Mouse (Mus musculus) midbrain, embryonic 15.5 days (tissue): ENCODE measurements around the gene Il11ra1. TPM values are rescaled to one million over a fixed set of nuclear protein-coding genes. Genes with fewer than 3 reads are reported as not detected.

ENCODE experiments used
- ATAC-seq: fragments of 200-750 bp; cut with Nextera tagmentation; replicated peaks from 2 replicates; pipeline ENCODE4 v1.8.0; 2017; ENCODE audit warnings: moderate TSS enrichment
- H3K27ac ChIP-seq: fragments of 300-500 bp; sonication (generic); 2 replicates; pipeline ENCODE4 v1.5.1; 2015; ENCODE audit warnings: mild to moderate bottlenecking, inconsistent platforms
- H3K27me3 ChIP-seq: fragments of 300-500 bp; sonication (generic); replicated peaks from 2 replicates; pipeline ENCODE4 v1.6.1; 2015; ENCODE audit warnings: inconsistent platforms
- H3K36me3 ChIP-seq: fragments of 300-500 bp; sonication (generic); replicated peaks from 2 replicates; pipeline ENCODE4 v1.6.1; 2015; ENCODE audit warnings: inconsistent platforms
- H3K4me1 ChIP-seq: fragments of 300-500 bp; sonication (generic); 2 replicates; pipeline ENCODE4 v1.6.1; 2015; ENCODE audit warnings: inconsistent platforms
- H3K4me2 ChIP-seq: fragments of 300-500 bp; sonication (generic); 2 replicates; pipeline ENCODE4 v1.6.1; 2015; ENCODE audit warnings: inconsistent platforms, mild to moderate bottlenecking, moderate library complexity
- H3K4me3 ChIP-seq: fragments of 300-500 bp; sonication (generic); 2 replicates; pipeline ENCODE4 v1.5.1; 2015; ENCODE audit warnings: mild to moderate bottlenecking, inconsistent platforms
- H3K9ac ChIP-seq: fragments of 300-500 bp; sonication (generic); 2 replicates; pipeline ENCODE4 v1.6.1; 2015; ENCODE audit warnings: mild to moderate bottlenecking, inconsistent platforms
- H3K9me3 ChIP-seq: fragments of 300-500 bp; sonication (generic); 2 replicates; pipeline ENCODE4 v1.6.1; 2016; ENCODE audit warnings: inconsistent platforms
- WGBS: fragments of 180-500 bp; shearing (Covaris S2); methylation state at CpG from one replicate; pipeline ENCODE4 v1.1.7; 2015; ENCODE audit warnings: mixed read lengths; 5-methylcytosine and 5-hydroxymethylcytosine counted together
- polyA plus RNA-seq: library from polyadenylated mRNA; unstranded; fragments of >200 nt; fragmentation: Nextera tagmentation; extraction: Ambion mirVana; gene quantifications from 2 replicates; pipeline ENCODE4 v1.2.1, GENCODE M21; 2015

Gene Il11ra1
- polyA plus RNA-seq, 1 experiment from 2014 or later: 37.5 TPM

DNA sequence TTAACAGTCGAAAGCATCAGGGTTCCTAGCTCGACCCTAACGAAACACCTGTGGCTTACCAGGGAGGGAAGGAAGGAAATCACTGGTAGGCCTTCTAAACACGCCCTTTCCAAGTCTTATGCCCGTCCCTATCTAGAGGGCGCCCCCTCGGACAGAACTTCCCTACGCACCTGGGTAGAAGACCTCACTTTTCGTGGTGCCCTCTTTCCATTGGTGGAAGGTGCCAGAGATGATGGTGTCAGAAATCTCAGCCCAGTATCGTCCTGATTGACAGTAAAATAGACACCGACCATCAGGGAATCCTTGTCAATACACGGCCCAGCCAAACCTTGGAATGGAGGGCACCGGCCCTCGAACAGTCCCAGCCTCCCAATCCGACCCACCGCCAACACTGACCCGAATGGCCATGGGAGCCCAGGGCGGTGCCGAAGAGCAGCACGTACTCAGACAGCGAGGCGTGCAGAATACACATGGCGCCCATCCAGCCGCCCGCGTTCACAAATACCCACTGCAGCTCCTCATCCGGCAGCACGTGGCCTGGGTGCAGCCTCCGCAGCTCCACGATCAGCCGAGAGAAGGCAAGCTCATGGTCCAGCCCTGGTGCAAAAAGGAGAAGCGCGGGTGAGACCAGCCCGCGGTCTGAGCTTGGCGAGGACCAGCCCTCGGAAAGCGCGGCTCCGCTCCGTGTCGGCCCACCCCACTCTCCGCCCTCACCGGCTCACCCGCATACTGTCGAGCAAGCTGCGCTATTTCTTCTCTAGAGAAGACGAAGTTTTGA is 40.8 kb downstream of the Il11ra1 start:
- Histone ChIP-seq H3K27ac (peak overlapping the region; percentile 79), H3K4me1 (peaks cover 21% of the 10 kb centered on the region), H3K4me2 (peak overlapping the region; percentile 78), H3K4me3 (peak overlapping the region; percentile 63), H3K36me3 (peaks cover 6% of the 10 kb centered on the region; the same call in 1 of the 2 replicates), H3K9ac (peak overlapping the region; percentile 60), H3K9me3 (no peaks in the 10 kb centered on the region), H3K27me3 (no peaks in the 10 kb centered on the region)
- WGBS: under 1% methylated on average over 48 of the region's 48 CpGs
- peak; percentile 87 for ATAC-seq

DNA sequence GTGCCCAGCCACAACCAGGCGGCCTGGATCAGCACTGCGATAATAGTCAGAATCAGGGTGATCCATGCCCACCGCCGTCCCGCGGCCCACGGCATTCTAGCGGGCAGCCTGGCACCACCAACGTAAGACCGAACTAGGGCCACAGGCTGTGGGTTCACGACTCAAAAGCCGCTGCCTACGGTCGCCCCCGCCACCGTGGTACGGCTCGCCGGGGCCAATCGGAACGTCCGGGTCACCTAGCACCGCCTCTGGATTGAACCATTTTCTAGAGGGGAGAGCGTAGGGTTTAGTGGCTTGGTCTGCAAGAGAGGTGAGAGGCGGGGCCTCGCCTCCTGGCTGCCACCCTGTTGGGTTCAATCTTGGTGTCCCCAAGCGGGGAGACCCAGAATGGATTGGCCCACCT is 41.4 kb downstream of the Il11ra1 start:
- peak; percentile 96 for ATAC-seq
- peak overlapping the region; percentile 79 for H3K27ac ChIP-seq
- peak overlapping the region; percentile 60 for H3K9ac ChIP-seq
- WGBS: under 1% methylated on average over 27 of the region's 27 CpGs
- H3K9me3 ChIP-seq: no peaks in the 10 kb centered on the region
- peaks cover 6% of the 10 kb centered on the region; the same call in 1 of the 2 replicates for H3K36me3 ChIP-seq
- H3K27me3 ChIP-seq: no peaks in the 10 kb centered on the region
- H3K4me2 ChIP-seq: peak overlapping the region; percentile 78
- peak overlapping the region; percentile 63 for H3K4me3 ChIP-seq
- H3K4me1 ChIP-seq: peaks cover 21% of the 10 kb centered on the region

DNA sequence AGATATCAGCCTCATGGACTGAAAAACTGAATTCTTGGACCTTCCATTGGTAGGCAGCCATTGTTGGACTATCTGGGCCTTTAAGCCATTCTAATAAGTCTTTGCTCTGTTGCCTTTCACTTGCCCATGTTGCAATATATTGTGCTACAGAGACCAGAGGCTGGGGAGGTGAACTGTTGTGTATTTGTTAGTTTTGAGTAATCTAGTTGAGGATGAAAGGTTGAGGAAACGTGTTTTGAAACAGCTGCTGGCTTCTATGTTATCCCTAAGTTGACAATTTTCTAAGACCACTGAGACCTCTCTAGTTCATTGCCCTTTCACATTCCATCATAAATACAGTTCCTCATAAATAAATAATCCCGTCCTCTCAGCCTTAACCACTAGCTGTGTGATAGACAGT is 44.3 kb downstream of the Il11ra1 start:
- Histone ChIP-seq H3K27ac (no peak overlapping the region), H3K9ac (no peak overlapping the region), H3K9me3 (no peaks in the 10 kb centered on the region), H3K27me3 (no peaks in the 10 kb centered on the region), H3K4me3 (no peak overlapping the region), H3K4me1 (peaks cover 18% of the 10 kb centered on the region), H3K4me2 (no peak overlapping the region), H3K36me3 (peaks cover under 1% of the 10 kb centered on the region; the same call in 1 of the 2 replicates)
- ATAC-seq: no peak
- WGBS: 76% methylated on average over 2 of the region's 2 CpGs

DNA sequence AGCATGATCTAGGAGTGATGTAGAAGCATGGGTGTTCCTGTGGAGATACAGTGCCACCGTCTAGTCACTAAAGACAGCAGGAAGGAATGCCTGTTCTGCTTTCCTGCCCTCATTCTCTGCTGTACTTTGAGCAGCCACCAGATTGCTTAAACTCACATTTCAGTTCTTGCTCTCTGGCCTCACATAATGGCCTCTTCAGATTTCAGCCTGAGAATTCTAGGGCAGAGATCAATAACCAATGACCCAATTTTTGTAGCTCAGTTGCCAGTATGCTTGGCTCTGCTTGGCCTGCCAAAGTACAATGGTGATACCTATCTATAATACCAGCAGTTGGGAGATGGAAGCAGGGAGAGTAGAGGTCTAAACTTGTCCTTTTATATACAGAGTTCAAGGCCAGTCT is 45.2 kb downstream of the Il11ra1 start:
- WGBS: 81% methylated on average over 1 of the region's 1 CpGs
- Histone ChIP-seq H3K9me3 (no peaks in the 10 kb centered on the region), H3K9ac (no peak overlapping the region), H3K4me3 (no peak overlapping the region), H3K27me3 (no peaks in the 10 kb centered on the region), H3K27ac (no peak overlapping the region), H3K36me3 (no peaks in the 10 kb centered on the region), H3K4me1 (peaks cover 9% of the 10 kb centered on the region), H3K4me2 (no peak overlapping the region)
- no peak for ATAC-seq

DNA sequence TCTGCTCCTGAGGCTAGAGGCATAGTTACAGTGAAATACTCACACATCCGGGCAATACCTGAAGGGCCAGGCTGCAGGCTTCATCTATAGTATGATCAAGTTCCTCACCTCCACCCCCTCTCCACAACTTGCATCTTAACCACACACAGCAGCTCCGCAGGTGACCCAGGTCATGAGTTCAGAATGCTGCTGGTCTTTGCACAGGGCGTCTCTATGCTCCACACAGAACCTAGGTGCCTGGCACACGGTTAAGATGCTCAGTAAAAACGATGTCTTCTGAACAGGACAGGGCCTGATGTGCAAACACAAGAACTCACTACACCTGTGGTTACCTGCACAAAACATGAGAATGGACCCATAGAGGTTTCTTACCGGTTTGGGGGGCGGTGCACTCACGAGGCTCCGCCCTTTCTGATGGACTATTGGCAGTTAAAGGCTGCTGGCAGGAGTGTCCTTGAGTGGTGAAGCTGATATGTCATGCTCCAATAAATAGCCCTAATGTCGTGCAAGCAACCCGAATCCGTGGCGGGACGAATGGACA is 55.1 kb downstream of the Il11ra1 start, which contains the start of gene Galt:
TSS of gene Galt (plus strand) at position 432 of the 541 bp plus-strand sequence.
- 14% methylated on average over 14 of the region's 14 CpGs for WGBS
- ATAC-seq: peak; percentile 79
- H3K27ac ChIP-seq: peak within 1 kb of the TSS; percentile 78
- peaks cover 3% of the 10 kb centered on the region; the same call in 1 of the 2 replicates for H3K27me3 ChIP-seq
- H3K36me3 ChIP-seq: no peaks in the 10 kb centered on the region
- peak within 1 kb of the TSS; percentile 66 for H3K9ac ChIP-seq
- H3K4me2 ChIP-seq: peak within 1 kb of the TSS; percentile 80
- no peaks in the 10 kb centered on the region for H3K9me3 ChIP-seq
- H3K4me1 ChIP-seq: peaks cover 12% of the 10 kb centered on the region
- H3K4me3 ChIP-seq: peak within 1 kb of the TSS; percentile 59

DNA sequence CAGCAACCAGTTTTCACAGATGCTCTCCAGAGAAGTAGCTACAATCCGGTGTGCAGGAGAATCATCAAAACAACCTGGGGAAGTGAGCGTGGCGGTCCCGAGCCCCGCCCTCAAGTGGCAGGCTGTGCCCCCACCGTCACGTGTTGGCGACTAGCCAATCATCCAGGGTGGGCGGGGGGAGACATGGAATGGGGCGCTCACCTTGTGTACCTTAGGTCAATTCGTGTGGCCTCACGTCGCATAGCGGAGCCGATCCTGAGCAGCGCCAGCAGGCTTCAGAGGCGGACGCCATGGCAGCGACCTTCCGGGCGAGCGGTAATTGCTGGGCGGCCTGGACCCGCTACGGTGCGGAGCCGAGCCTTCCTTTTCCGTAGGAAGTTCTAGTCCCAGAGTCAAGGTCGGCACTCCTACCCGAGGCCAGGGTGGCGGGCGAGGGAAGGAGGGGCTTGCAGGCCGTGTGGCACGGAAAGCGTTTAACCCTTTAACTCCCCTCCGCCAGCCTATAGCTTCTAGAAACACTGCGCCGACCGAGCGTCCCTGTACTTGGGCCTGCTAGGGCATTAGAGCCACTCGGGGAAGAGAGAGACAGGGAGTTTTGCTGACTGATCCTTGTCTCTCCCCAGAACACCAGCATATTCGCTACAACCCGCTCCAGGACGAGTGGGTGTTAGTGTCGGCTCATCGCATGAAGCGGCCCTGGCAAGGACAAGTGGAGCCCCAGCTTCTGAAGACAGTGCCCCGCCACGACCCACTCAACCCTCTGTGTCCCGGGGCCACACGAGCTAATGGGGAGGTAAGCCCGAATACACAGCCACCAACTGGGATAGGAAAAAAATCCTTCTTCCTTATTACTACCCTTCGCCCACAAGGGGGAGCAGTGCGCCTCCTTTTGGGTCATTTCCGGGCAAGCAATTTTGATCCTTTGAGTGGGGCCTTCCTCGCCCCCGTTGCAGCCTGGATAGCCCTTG is 55.8 kb downstream of the Il11ra1 start, which contains the start of gene Sigmar1:
TSS of gene Sigmar1 (minus strand) at position 820 of the 968 bp plus-strand sequence.
- no peaks in the 10 kb centered on the region for H3K9me3 ChIP-seq
- H3K27ac ChIP-seq: peak within 1 kb of the TSS; percentile 78
- ATAC-seq: peak; percentile 84
- peak within 1 kb of the TSS; percentile 66 for H3K9ac ChIP-seq
- H3K36me3 ChIP-seq: no peaks in the 10 kb centered on the region
- H3K4me3 ChIP-seq: peak within 1 kb of the TSS; percentile 59
- H3K4me2 ChIP-seq: peak within 1 kb of the TSS; percentile 80
- H3K4me1 ChIP-seq: peaks cover 19% of the 10 kb centered on the region
- H3K27me3 ChIP-seq: peaks cover 3% of the 10 kb centered on the region; the same call in 1 of the 2 replicates
- WGBS: under 1% methylated on average over 57 of the region's 57 CpGs

DNA sequence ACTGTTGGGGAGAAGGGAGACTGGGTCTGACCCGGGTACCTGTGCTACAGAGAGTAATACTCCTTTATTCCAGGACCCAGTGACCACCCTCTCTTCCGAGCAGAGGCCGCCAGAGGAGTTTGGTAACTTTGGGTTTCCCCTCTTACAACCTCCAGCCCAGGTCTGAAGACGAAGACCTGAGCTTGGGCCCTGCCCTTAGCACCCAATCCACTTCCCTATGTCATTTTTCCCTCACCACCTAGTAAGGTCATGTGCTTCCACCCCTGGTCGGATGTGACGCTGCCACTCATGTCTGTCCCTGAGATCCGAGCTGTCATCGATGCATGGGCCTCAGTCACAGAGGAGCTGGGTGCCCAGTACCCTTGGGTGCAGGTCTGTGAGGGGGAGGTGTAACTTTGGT is 56.7 kb downstream of the Il11ra1 start:
- peak; percentile 4; the same call in 1 of the 2 replicates for ATAC-seq
- H3K4me2 ChIP-seq: peak overlapping the region; percentile 80
- whole genome bisulfite sequencing: 78% methylated on average over 8 of the region's 8 CpGs
- no peaks in the 10 kb centered on the region for H3K36me3 ChIP-seq
- H3K27me3 ChIP-seq: peaks cover 3% of the 10 kb centered on the region; the same call in 1 of the 2 replicates
- H3K9me3 ChIP-seq: no peaks in the 10 kb centered on the region
- peak overlapping the region; percentile 66 for H3K9ac ChIP-seq
- peaks cover 24% of the 10 kb centered on the region for H3K4me1 ChIP-seq
- H3K4me3 ChIP-seq: peak overlapping the region; percentile 59
- H3K27ac ChIP-seq: no peak overlapping the region

DNA sequence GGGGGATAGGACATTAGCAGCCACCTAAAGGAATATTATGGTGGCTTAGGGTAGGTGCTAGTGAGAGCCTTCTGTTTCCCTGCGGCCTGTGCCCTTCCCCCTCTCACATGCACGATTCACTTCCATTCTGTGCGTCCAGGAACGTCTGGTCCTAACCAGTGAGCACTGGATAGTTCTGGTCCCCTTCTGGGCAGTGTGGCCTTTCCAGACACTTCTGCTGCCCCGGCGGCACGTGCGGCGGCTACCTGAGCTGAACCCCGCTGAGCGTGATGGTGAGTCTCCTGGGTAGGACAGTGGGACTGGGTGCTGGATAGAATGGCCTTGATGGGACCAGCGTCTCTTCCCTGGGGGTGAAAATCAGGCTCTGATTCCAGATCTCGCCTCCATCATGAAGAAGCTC is 57.5 kb downstream of the Il11ra1 start:
- Histone ChIP-seq H3K4me1 (peaks cover 32% of the 10 kb centered on the region), H3K9ac (no peak overlapping the region), H3K27me3 (no peaks in the 10 kb centered on the region), H3K27ac (no peak overlapping the region), H3K4me3 (no peak overlapping the region), H3K9me3 (no peaks in the 10 kb centered on the region), H3K36me3 (no peaks in the 10 kb centered on the region), H3K4me2 (no peak overlapping the region)
- no peak for ATAC-seq
- WGBS: 94% methylated on average over 13 of the region's 13 CpGs

DNA sequence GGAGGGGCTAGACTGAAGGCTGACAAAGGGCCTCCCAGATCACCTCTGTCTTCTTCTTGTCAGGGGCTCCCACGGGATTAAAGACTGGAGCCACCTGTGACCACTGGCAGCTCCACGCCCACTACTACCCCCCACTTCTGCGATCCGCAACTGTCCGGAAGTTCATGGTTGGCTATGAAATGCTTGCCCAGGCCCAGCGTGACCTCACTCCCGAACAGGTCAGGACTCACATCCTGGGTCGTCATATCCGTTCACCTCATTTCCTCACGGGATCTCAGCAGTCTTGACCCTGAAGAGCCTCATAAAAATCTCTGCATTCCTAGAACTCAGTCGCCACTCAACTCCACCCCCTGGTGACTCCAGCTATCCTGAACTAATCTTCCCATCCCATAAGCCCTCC is 58.2 kb downstream of the Il11ra1 start:
- H3K27ac ChIP-seq: no peak overlapping the region
- H3K4me3 ChIP-seq: no peak overlapping the region
- H3K4me1 ChIP-seq: peaks cover 37% of the 10 kb centered on the region
- 85% methylated on average over 11 of the region's 11 CpGs for WGBS
- H3K9me3 ChIP-seq: no peaks in the 10 kb centered on the region
- no peak for ATAC-seq
- H3K36me3 ChIP-seq: no peaks in the 10 kb centered on the region
- H3K27me3 ChIP-seq: no peaks in the 10 kb centered on the region
- H3K4me2 ChIP-seq: no peak overlapping the region
- H3K9ac ChIP-seq: no peak overlapping the region

DNA sequence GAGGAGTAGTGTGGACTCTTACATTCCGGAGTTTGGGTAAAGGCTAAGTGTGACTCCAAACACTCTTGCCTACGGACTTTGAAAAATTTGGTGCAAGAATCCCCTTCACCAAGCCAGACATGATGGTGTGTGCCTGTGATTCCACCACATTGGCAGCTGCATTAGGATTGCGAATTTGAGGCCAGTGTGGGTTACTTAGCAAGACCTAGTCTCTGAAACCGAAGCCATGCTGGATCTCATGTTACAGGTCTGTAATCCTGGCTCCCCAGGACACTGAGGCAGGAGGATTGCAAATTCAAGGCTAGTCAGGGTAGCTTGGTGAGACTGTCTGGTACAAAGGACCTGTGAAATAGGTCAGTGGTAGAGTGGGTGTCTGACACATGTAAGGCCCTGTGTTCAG is 58.9 kb downstream of the Il11ra1 start:
- WGBS: 90% methylated on average over 4 of the region's 4 CpGs
- no peaks in the 10 kb centered on the region for H3K36me3 ChIP-seq
- no peak for ATAC-seq
- H3K4me1 ChIP-seq: peaks cover 37% of the 10 kb centered on the region
- no peak overlapping the region for H3K9ac ChIP-seq
- H3K9me3 ChIP-seq: no peaks in the 10 kb centered on the region
- H3K27ac ChIP-seq: no peak overlapping the region
- H3K4me2 ChIP-seq: no peak overlapping the region
- no peaks in the 10 kb centered on the region for H3K27me3 ChIP-seq
- no peak overlapping the region for H3K4me3 ChIP-seq

DNA sequence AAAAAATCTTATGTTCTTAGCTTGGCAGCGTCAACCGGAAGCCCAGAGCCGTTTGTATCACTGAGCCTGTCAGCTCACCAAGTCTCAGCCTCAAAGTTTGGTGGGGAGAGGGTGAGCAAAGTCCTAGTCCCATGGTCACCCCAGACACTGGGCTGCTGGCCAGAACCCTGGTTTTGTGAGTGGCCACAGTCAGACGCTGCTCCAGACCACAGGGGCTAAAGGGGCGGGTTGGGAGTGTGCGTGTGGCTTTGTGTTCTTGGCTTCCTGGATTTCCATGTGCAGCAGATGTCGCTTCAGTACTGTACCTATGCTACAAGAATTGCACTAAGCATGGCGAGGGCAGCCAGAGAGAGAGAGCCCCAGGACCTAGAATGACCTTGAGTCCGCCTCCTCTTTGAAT is 59.4 kb downstream of the Il11ra1 start:
- no peak for ATAC-seq
- Histone ChIP-seq H3K9ac (no peak overlapping the region), H3K27ac (no peak overlapping the region), H3K4me2 (no peak overlapping the region), H3K27me3 (no peaks in the 10 kb centered on the region), H3K4me3 (no peak overlapping the region), H3K36me3 (no peaks in the 10 kb centered on the region), H3K9me3 (no peaks in the 10 kb centered on the region), H3K4me1 (peaks cover 37% of the 10 kb centered on the region)
- 87% methylated on average over 9 of the region's 9 CpGs for WGBS
